Mouse (Mus musculus) intestine, postnatal 0 days (tissue): ENCODE results near the gene Ncor2. TPM values are rescaled to one million over a fixed set of nuclear protein-coding genes. Genes with fewer than 3 reads are reported as not detected.

Experiments used
- ATAC-seq: fragments of 200-750 bp; cut with Nextera tagmentation; 2 replicates; pipeline ENCODE4 v1.8.0; 2017; ENCODE audit warnings: mild to moderate bottlenecking, moderate TSS enrichment, moderate library complexity
- H3K27ac ChIP-seq: fragments of 300-500 bp; sonication (generic); 2 replicates; pipeline ENCODE4 v1.5.1; 2014; ENCODE audit warnings: mild to moderate bottlenecking, low read depth, low read length, moderate library complexity
- H3K27me3 ChIP-seq: fragments of 300-500 bp; sonication (generic); replicated peaks from 2 replicates; pipeline ENCODE4 v1.6.1; 2014; ENCODE audit warnings: low read length, mixed read lengths; ENCODE audit not compliant: control insufficient read depth, insufficient read depth
- H3K36me3 ChIP-seq: fragments of 300-500 bp; sonication (generic); 2 replicates; pipeline ENCODE4 v1.6.1; 2014; ENCODE audit warnings: mild to moderate bottlenecking, moderate library complexity; ENCODE audit not compliant: control insufficient read depth, insufficient read depth
- H3K4me1 ChIP-seq: fragments of 300-500 bp; sonication (generic); replicated peaks from 2 replicates; pipeline ENCODE4 v1.6.1; 2014; ENCODE audit warnings: antibody characterized with exemption, low read length, mixed read lengths; ENCODE audit not compliant: control insufficient read depth, insufficient read depth
- H3K4me2 ChIP-seq: fragments of 300-500 bp; sonication (generic); replicated peaks from 2 replicates; pipeline ENCODE4 v1.6.1; 2014; ENCODE audit warnings: low read depth, mild to moderate bottlenecking, moderate library complexity
- H3K4me3 ChIP-seq: fragments of 300-500 bp; sonication (generic); 2 replicates; pipeline ENCODE4 v1.5.1; 2014; ENCODE audit warnings: low read depth, low read length
- H3K9ac ChIP-seq: fragments of 300-500 bp; sonication (generic); 2 replicates; pipeline ENCODE4 v1.6.1; 2014; ENCODE audit warnings: mild to moderate bottlenecking, low read depth, low read length
- H3K9me3 ChIP-seq: fragments of 300-500 bp; sonication (generic); 2 replicates; pipeline ENCODE4 v1.6.1; 2016; ENCODE audit warnings: mixed run types; ENCODE audit not compliant: control insufficient read depth
- CTCF ChIP-seq: sonication (generic); IDR thresholded peaks from 2 replicates; pipeline ENCODE4 v1.5.1; 2016; ENCODE audit warnings: low read depth, mild to moderate bottlenecking, control low read depth, antibody characterized with exemption, moderate library complexity
- WGBS: fragments of 180-500 bp; shearing (Covaris S2); extraction: QIAGEN DNeasy Blood & Tissue Kit; methylation state at CpG from one replicate; pipeline ENCODE4 v1.1.7; 2014; 5-methylcytosine and 5-hydroxymethylcytosine counted together
- polyA plus RNA-seq: library from polyadenylated mRNA; unstranded; fragments of >200 nt; fragmentation: Nextera tagmentation; extraction: Ambion mirVana; gene quantifications from 2 replicates; pipeline ENCODE4 v1.2.1, GENCODE M21; 2015

Gene Ncor2
- polyA plus RNA-seq, 1 experiment from 2014 or later: 7.1 TPM

DNA sequence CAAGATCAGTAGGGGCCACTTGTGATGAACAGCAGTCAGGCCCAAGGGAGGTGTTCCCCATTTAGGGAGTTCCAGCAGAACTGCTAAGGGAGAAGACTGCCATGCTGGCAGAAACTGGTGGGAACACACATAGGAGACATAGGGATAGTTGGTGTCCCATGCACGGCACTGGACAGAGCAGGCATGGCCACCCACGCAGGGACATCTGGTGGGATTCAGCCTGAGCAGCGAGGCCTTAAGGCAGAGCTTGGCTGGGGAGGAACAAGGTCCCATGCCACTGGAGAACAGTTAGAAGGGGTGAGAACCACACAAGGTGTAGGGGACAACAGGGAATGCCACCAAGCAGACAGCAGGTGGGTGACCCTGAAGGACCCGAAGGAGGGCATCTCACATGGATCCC is 23.6 kb downstream of the Ncor2 start:
- Histone ChIP-seq H3K9ac (no peak overlapping the region), H3K4me3 (no peak overlapping the region), H3K4me2 (no peak overlapping the region), H3K9me3 (no peaks in the 10 kb centered on the region), H3K27ac (no peak overlapping the region), H3K36me3 (no peaks in the 10 kb centered on the region; the same call in 1 of the 2 replicates), H3K27me3 (no peaks in the 10 kb centered on the region), H3K4me1 (peaks cover 32% of the 10 kb centered on the region)
- no peak for TF ChIP-seq CTCF
- no peak for ATAC-seq
- WGBS: 90% methylated on average over 4 of the region's 4 CpGs

DNA sequence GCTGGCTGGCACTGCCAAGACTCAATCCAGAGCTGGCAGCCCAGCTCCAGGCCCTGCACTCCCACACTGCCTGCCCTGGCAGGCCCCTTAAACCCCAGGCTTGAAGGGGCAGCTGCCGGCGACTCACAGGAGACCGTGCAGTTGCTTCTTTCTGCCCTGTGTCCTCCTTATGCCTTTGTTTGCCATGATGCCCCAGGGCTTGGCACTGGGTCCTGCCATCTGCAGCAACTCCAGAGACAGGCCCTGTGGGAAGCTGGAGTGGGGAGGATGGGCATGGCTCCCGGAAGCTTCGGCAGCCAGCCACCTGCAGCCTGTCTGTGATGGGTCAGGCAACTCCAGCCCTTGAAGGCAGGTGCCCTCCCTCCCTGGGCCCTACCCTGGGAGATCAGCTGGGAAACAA is 24.0 kb downstream of the Ncor2 start:
- H3K27ac ChIP-seq: no peak overlapping the region

DNA sequence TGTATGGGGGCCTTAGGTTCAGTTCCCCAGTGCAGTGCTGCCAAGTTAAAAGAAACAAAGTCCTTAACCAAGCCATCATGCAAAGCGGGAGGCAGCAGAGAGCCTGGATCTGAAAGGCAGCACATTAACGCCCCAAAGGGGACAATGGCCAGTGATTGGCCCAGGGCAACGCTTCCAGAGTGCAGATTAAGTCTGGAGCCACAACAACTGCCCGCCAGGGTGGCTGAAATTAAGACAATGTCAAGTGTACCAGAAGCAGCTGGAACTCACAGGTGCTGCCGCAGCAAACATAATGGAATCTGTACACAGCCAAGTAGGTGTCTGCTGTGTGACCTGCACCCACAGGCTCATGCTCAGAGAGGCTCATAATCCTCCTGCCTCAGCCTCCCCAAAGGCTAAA is 24.8 kb downstream of the Ncor2 start:
- H3K4me1 ChIP-seq: peaks cover 25% of the 10 kb centered on the region
- ATAC-seq: no peak

More for the DNA sequence above, 24.0 kb downstream of the Ncor2 start:
- Histone ChIP-seq H3K4me1 (peaks cover 31% of the 10 kb centered on the region), H3K4me3 (no peak overlapping the region), H3K9ac (no peak overlapping the region), H3K4me2 (no peak overlapping the region), H3K36me3 (no peaks in the 10 kb centered on the region; the same call in 1 of the 2 replicates), H3K27me3 (no peaks in the 10 kb centered on the region), H3K9me3 (no peaks in the 10 kb centered on the region)
- no peak for TF ChIP-seq CTCF
- 81% methylated on average over 5 of the region's 5 CpGs for WGBS
- ATAC-seq: no peak

DNA sequence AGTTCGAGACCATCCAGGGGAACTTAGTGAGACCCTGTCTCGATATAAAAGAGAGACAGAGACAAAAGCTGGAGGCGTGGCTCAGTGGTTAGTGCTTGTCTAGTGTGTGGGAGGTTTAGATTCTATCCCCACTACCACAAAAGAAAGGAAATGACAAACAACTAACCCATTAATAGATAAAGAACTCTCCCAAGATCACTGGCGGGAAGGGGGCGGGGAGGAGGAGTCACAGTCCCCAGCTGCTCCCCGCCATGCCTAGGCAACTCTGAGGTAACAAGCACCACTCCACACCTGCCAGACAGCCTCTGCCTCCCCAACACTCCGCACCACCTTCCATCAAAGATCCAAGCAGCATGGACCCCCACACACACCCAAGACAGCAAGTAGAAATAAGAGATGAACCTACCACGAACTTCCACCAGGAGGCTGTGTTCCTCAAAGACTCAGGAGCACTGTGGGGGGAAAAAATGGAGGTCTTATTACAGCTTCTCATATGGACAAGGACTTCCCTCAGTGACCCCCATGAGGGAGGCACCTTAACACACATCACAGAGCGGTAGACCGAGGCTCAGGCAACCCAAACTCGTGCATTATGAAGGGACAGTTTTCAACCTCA is 25.7 kb downstream of the Ncor2 start:
- Histone ChIP-seq H3K4me1 (peaks cover 16% of the 10 kb centered on the region), H3K4me3 (no peak overlapping the region), H3K9me3 (no peaks in the 10 kb centered on the region), H3K9ac (no peak overlapping the region), H3K36me3 (no peaks in the 10 kb centered on the region; the same call in 1 of the 2 replicates), H3K27ac (no peak overlapping the region), H3K27me3 (no peaks in the 10 kb centered on the region), H3K4me2 (no peak overlapping the region)
- ATAC-seq: no peak
- 92% methylated on average over 11 of the region's 11 CpGs for WGBS
- peak; percentile 41 for TF ChIP-seq CTCF

More for the DNA sequence above, 24.8 kb downstream of the Ncor2 start:
- Histone ChIP-seq H3K4me3 (no peak overlapping the region), H3K27me3 (no peaks in the 10 kb centered on the region), H3K27ac (no peak overlapping the region), H3K36me3 (no peaks in the 10 kb centered on the region; the same call in 1 of the 2 replicates), H3K9ac (no peak overlapping the region), H3K9me3 (no peaks in the 10 kb centered on the region), H3K4me2 (no peak overlapping the region)
- WGBS: 78% methylated on average over 5 of the region's 5 CpGs
- TF ChIP-seq CTCF: no peak

DNA sequence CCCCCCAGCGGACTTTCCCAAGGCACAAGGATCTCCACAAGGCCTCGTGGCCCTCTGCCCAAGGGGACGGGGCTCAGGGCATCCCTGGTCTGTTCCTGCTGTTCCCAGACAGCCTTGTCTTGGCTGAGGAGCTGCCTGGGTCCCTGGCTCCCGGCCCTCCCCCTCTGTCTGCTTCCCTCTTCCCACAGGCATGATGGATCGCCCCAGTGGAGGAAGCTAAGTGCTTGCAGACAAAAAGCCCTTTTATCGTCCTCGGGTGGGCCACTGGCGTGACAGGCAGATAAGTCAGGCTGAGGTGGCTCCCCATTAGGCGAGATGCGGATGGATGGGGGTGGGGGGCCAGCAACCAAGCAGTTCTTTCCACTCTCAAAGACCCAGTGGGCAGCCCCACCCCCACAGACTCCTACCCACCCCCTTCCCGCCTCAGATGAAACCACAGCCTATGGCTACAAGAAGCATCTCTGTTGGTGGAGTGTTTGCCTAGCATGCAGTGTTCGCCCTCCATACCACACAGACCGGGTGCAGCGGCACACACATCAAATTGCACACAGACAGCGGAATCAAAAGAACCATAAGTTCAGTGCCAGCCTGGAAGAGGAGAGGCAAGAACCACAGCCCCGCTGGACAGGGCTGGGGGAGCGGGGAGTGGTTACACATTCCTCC is 27.0 kb downstream of the Ncor2 start:
- no peak for ATAC-seq
- Histone ChIP-seq H3K36me3 (no peaks in the 10 kb centered on the region; the same call in 1 of the 2 replicates), H3K9me3 (no peaks in the 10 kb centered on the region), H3K4me3 (no peak overlapping the region), H3K4me2 (no peak overlapping the region), H3K4me1 (0 out of 2 replicates have a peak, but pooled peaks cover 4% of the 10 kb centered on the region), H3K27me3 (no peaks in the 10 kb centered on the region), H3K27ac (no peak overlapping the region), H3K9ac (no peak overlapping the region)
- no peak for TF ChIP-seq CTCF
- WGBS: 41% methylated on average over 17 of the region's 17 CpGs

DNA sequence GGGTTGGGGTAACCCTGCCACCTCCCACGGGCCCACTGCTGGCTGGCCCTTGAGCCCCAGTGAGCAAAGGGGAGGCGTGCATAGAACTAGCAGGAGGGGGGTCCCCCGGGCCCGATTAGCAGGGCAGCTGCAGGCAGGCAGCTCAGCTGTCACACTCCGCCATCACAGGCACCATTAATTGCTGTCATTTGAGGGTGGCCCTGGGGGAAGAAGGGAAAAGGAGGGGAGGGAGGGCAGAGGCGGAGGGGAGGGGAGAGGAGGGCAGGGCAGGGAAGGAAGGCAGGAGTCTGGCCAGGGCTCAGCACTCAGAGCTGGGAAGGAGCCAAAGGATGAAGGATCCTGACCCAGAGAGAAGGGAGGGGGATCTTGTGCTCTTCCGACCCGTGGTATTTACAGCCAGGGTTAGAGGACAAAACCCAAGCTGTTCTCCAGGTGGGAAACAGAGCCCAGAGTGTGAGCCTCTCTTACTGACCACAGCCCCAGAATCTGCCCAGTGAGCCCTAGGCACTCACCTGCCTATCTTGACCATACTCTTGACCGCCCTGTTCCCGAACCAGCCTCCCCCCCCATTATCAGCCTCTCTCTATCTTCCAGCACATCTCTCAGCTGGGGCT is 28.0 kb downstream of the Ncor2 start:
- Histone ChIP-seq H3K9ac (no peak overlapping the region), H3K9me3 (no peaks in the 10 kb centered on the region), H3K27ac (no peak overlapping the region), H3K4me3 (no peak overlapping the region), H3K27me3 (no peaks in the 10 kb centered on the region), H3K36me3 (no peaks in the 10 kb centered on the region; the same call in 1 of the 2 replicates), H3K4me2 (no peak overlapping the region), H3K4me1 (no peaks in the 10 kb centered on the region)
- ATAC-seq: no peak
- TF ChIP-seq CTCF: no peak
- 33% methylated on average over 10 of the region's 10 CpGs for WGBS
